Mouse (Mus musculus): Measurements from ENCODE around the gene Phactr2. TPM values are rescaled to one million over a fixed set of nuclear protein-coding genes. Genes with fewer than 3 reads are reported as not detected.

Gene Phactr2
- polyA plus RNA-seq, 1 experiment from 2014 or later = 70.5 TPM

- H3K4me1 ChIP-seq (ENCODE audit: control insufficient read depth, insufficient read depth, low read length) = 0 out of 2 replicates have a peak, but pooled peaks cover 2% of the 10 kb centered on the region
- no peak overlapping the region for H3K27ac ChIP-seq (ENCODE audit: low read depth, low read length)
- H3K9ac ChIP-seq (ENCODE audit: low read depth, low read length) = no peak overlapping the region
- H3K27me3 ChIP-seq (ENCODE audit: control insufficient read depth, insufficient read depth, low read length) = no peaks in the 10 kb centered on the region
- no peaks in the 10 kb centered on the region for H3K9me3 ChIP-seq (replicated peaks; ENCODE audit: control insufficient read depth, low read length)
- no peak overlapping the region for H3K4me2 ChIP-seq
- H3K36me3 ChIP-seq (ENCODE audit: control insufficient read depth, insufficient read depth, low read length) = no peaks in the 10 kb centered on the region
- ATAC-seq (replicated peaks; ENCODE audit: insufficient number of reproducible peaks, low FRiP score, low TSS enrichment) = no peak
- WGBS (ENCODE audit: insufficient replicate concordance) = 68% methylated on average over 19 of the region's 19 CpGs
- no peak overlapping the region for H3K4me3 ChIP-seq (ENCODE audit: low read depth, low read length)
Measured at GRCm38 (mm10) chr10:13412202-13412923, 61.8 kb downstream of the Phactr2 start.

GRCm38 (mm10) chr10:13411056-13411455 is 63.2 kb downstream of the Phactr2 start:
- H3K4me2 ChIP-seq = no peak overlapping the region
- H3K27me3 ChIP-seq (ENCODE audit: control insufficient read depth, insufficient read depth, low read length) = no peaks in the 10 kb centered on the region
- no peaks in the 10 kb centered on the region for H3K36me3 ChIP-seq (ENCODE audit: control insufficient read depth, insufficient read depth, low read length)
- H3K9me3 ChIP-seq (replicated peaks; ENCODE audit: control insufficient read depth, low read length) = no peaks in the 10 kb centered on the region
- 76% methylated on average over 3 of the region's 3 CpGs for WGBS (ENCODE audit: insufficient replicate concordance)
- ATAC-seq (replicated peaks; ENCODE audit: insufficient number of reproducible peaks, low FRiP score, low TSS enrichment) = no peak
- no peak overlapping the region for H3K4me3 ChIP-seq (ENCODE audit: low read depth, low read length)
- no peak overlapping the region for H3K9ac ChIP-seq (ENCODE audit: low read depth, low read length)
- H3K4me1 ChIP-seq (ENCODE audit: control insufficient read depth, insufficient read depth, low read length) = 0 out of 2 replicates have a peak, but pooled peaks cover 2% of the 10 kb centered on the region
- no peak overlapping the region for H3K27ac ChIP-seq (ENCODE audit: low read depth, low read length)

- H3K27ac ChIP-seq (ENCODE audit: low read depth, low read length) = no peak overlapping the region
- no peaks in the 10 kb centered on the region for H3K36me3 ChIP-seq (ENCODE audit: control insufficient read depth, insufficient read depth, low read length)
- ATAC-seq (replicated peaks; ENCODE audit: insufficient number of reproducible peaks, low FRiP score, low TSS enrichment) = no peak
- WGBS (ENCODE audit: insufficient replicate concordance) = 85% methylated on average over 1 of the region's 1 CpGs
- H3K9me3 ChIP-seq (replicated peaks; ENCODE audit: control insufficient read depth, low read length) = no peaks in the 10 kb centered on the region
- H3K27me3 ChIP-seq (ENCODE audit: control insufficient read depth, insufficient read depth, low read length) = no peaks in the 10 kb centered on the region
- no peaks in the 10 kb centered on the region for H3K4me1 ChIP-seq (ENCODE audit: control insufficient read depth, insufficient read depth, low read length)
- no peak overlapping the region for H3K4me2 ChIP-seq
- no peak overlapping the region for H3K9ac ChIP-seq (ENCODE audit: low read depth, low read length)
- H3K4me3 ChIP-seq (ENCODE audit: low read depth, low read length) = no peak overlapping the region
Measured at GRCm38 (mm10) chr10:13401971-13402370, 72.2 kb downstream of the Phactr2 start.

GRCm38 (mm10) chr10:13395753-13396152 is 78.5 kb downstream of the Phactr2 start:
- Histone ChIP-seq H3K27ac (ENCODE audit: low read depth, low read length) (no peak overlapping the region), H3K4me3 (ENCODE audit: low read depth, low read length) (no peak overlapping the region), H3K27me3 (ENCODE audit: control insufficient read depth, insufficient read depth, low read length) (no peaks in the 10 kb centered on the region), H3K4me2 (no peak overlapping the region), H3K9me3 (replicated peaks; ENCODE audit: control insufficient read depth, low read length) (no peaks in the 10 kb centered on the region), H3K4me1 (ENCODE audit: control insufficient read depth, insufficient read depth, low read length) (no peaks in the 10 kb centered on the region), H3K36me3 (ENCODE audit: control insufficient read depth, insufficient read depth, low read length) (no peaks in the 10 kb centered on the region), H3K9ac (ENCODE audit: low read depth, low read length) (no peak overlapping the region)
- ATAC-seq (replicated peaks; ENCODE audit: insufficient number of reproducible peaks, low FRiP score, low TSS enrichment) = no peak
- 75% methylated on average over 3 of the region's 3 CpGs for WGBS (ENCODE audit: insufficient replicate concordance)

GRCm38 (mm10) chr10:13394000-13394399 is 80.2 kb downstream of the Phactr2 start:
- 79% methylated on average over 4 of the region's 4 CpGs for WGBS (ENCODE audit: insufficient replicate concordance)
- Histone ChIP-seq H3K4me2 (no peak overlapping the region), H3K4me1 (ENCODE audit: control insufficient read depth, insufficient read depth, low read length) (0 out of 2 replicates have a peak, but pooled peaks cover 1% of the 10 kb centered on the region), H3K27me3 (ENCODE audit: control insufficient read depth, insufficient read depth, low read length) (no peaks in the 10 kb centered on the region), H3K36me3 (ENCODE audit: control insufficient read depth, insufficient read depth, low read length) (no peaks in the 10 kb centered on the region), H3K27ac (ENCODE audit: low read depth, low read length) (no peak overlapping the region), H3K9me3 (replicated peaks; ENCODE audit: control insufficient read depth, low read length) (no peaks in the 10 kb centered on the region), H3K4me3 (ENCODE audit: low read depth, low read length) (no peak overlapping the region), H3K9ac (ENCODE audit: low read depth, low read length) (no peak overlapping the region)
- ATAC-seq (replicated peaks; ENCODE audit: insufficient number of reproducible peaks, low FRiP score, low TSS enrichment) = no peak

- Histone ChIP-seq H3K27ac (ENCODE audit: low read depth, low read length) (peak overlapping the region; percentile 80), H3K4me3 (ENCODE audit: low read depth, low read length) (peak overlapping the region; percentile 32), H3K36me3 (ENCODE audit: control insufficient read depth, insufficient read depth, low read length) (no peaks in the 10 kb centered on the region), H3K4me2 (peak overlapping the region; percentile 63), H3K9me3 (replicated peaks; ENCODE audit: control insufficient read depth, low read length) (no peaks in the 10 kb centered on the region), H3K27me3 (ENCODE audit: control insufficient read depth, insufficient read depth, low read length) (no peaks in the 10 kb centered on the region), H3K9ac (ENCODE audit: low read depth, low read length) (peak overlapping the region; percentile 47; the same call in 1 of the 2 replicates), H3K4me1 (ENCODE audit: control insufficient read depth, insufficient read depth, low read length) (0 out of 2 replicates have a peak, but pooled peaks cover 8% of the 10 kb centered on the region)
- WGBS (ENCODE audit: insufficient replicate concordance) = 9% methylated on average over 11 of the region's 11 CpGs
- ATAC-seq (replicated peaks; ENCODE audit: insufficient number of reproducible peaks, low FRiP score, low TSS enrichment) = peak; percentile 71
Measured at GRCm38 (mm10) chr10:13388116-13388922, 85.9 kb downstream of the Phactr2 start.

GRCm38 (mm10) chr10:13384866-13385265 is 89.3 kb downstream of the Phactr2 start:
- H3K27me3 ChIP-seq (ENCODE audit: control insufficient read depth, insufficient read depth, low read length) = no peaks in the 10 kb centered on the region
- 58% methylated on average over 3 of the region's 3 CpGs for WGBS (ENCODE audit: insufficient replicate concordance)
- H3K9ac ChIP-seq (ENCODE audit: low read depth, low read length) = no peak overlapping the region
- no peak overlapping the region for H3K4me2 ChIP-seq
- 0 out of 2 replicates have a peak, but pooled peaks cover 8% of the 10 kb centered on the region for H3K4me1 ChIP-seq (ENCODE audit: control insufficient read depth, insufficient read depth, low read length)
- ATAC-seq (replicated peaks; ENCODE audit: insufficient number of reproducible peaks, low FRiP score, low TSS enrichment) = no peak
- H3K4me3 ChIP-seq (ENCODE audit: low read depth, low read length) = no peak overlapping the region
- no peaks in the 10 kb centered on the region for H3K36me3 ChIP-seq (ENCODE audit: control insufficient read depth, insufficient read depth, low read length)
- no peaks in the 10 kb centered on the region for H3K9me3 ChIP-seq (replicated peaks; ENCODE audit: control insufficient read depth, low read length)
- no peak overlapping the region for H3K27ac ChIP-seq (ENCODE audit: low read depth, low read length)

- H3K4me2 ChIP-seq = no peak overlapping the region
- H3K27me3 ChIP-seq (ENCODE audit: control insufficient read depth, insufficient read depth, low read length) = no peaks in the 10 kb centered on the region
- no peaks in the 10 kb centered on the region for H3K36me3 ChIP-seq (ENCODE audit: control insufficient read depth, insufficient read depth, low read length)
- peaks cover 8% of the 10 kb centered on the region for H3K4me1 ChIP-seq (ENCODE audit: control insufficient read depth, insufficient read depth, low read length)
- no peak overlapping the region for H3K9ac ChIP-seq (ENCODE audit: low read depth, low read length)
- H3K9me3 ChIP-seq (replicated peaks; ENCODE audit: control insufficient read depth, low read length) = no peaks in the 10 kb centered on the region
- 83% methylated on average over 1 of the region's 1 CpGs for WGBS (ENCODE audit: insufficient replicate concordance)
- no peak overlapping the region for H3K27ac ChIP-seq (ENCODE audit: low read depth, low read length)
- no peak for ATAC-seq (replicated peaks; ENCODE audit: insufficient number of reproducible peaks, low FRiP score, low TSS enrichment)
- H3K4me3 ChIP-seq (ENCODE audit: low read depth, low read length) = no peak overlapping the region
Measured at GRCm38 (mm10) chr10:13377895-13378294, 96.3 kb downstream of the Phactr2 start.
